Comparison of ENCODE assay signal across 10 mouse cellular contexts in genomic region chrX:60592598-60592997, GRCm38 (mm10). TPM values are rescaled to one million over a fixed set of nuclear protein-coding genes. Genes with fewer than 3 reads are reported as not detected.
DNase-seq lines count a peak whose midpoint lies in the region; ATAC-seq and TF ChIP-seq lines count a peak whose summit lies in the region.
"Had no signal": no experiment of that assay in that cellular context is flagged by ENCODE, and none has a peak within 500 bp of the region (broad histone marks: within the 10 kb centered on the region; RNA-seq: fewer than 3 reads in every experiment).

Atp11c (minus strand) TSS chrX:60592698.

- TF ChIP-seq EP300 in heart, adult 2 months (IDR thresholded peaks at IDR 0.05; ENCODE audit: insufficient read depth, low read depth, low read length), result no peak

- H3K4me1 ChIP-seq in forebrain, embryonic 10.5 days, result no peaks in the 10 kb centered on the region
- no peaks in the 10 kb centered on the region for H3K4me1 ChIP-seq in forebrain, postnatal 0 days (ENCODE audit: insufficient read depth)
- H3K4me1 ChIP-seq in heart, adult 2 months (ENCODE audit: control insufficient read depth, insufficient read depth, low read length), result no peaks in the 10 kb centered on the region
- H3K4me1 ChIP-seq: megakaryocyte, embryonic 14.5 days had no signal

- TF ChIP-seq POLR2A in heart, adult 2 months (IDR thresholded peaks at IDR 0.05; ENCODE audit: insufficient read depth, low read depth, low read length), result no peak

- no peak within 1 kb of the TSS for H3K4me3 ChIP-seq in forebrain, embryonic 10.5 days
- H3K4me3 ChIP-seq in forebrain, postnatal 0 days (ENCODE audit: low read depth, low read length), result no peak within 1 kb of the TSS
- H3K4me3 ChIP-seq in heart, adult 2 months, result no peak within 1 kb of the TSS
- H3K4me3 ChIP-seq: megakaryocyte, embryonic 14.5 days had no signal

- ATAC-seq in forebrain, postnatal 0 days, result no peak
- ATAC-seq in inflammation-experienced regulatory T-cells, adult 6 months, result no peak

- no peaks in the 10 kb centered on the region for H3K9me3 ChIP-seq in forebrain, embryonic 10.5 days
- H3K9me3 ChIP-seq in forebrain, postnatal 0 days (ENCODE audit: low read length), result no peaks in the 10 kb centered on the region
- H3K9me3 ChIP-seq: megakaryocyte, embryonic 14.5 days had no signal

- no peak within 1 kb of the TSS for H3K27ac ChIP-seq in forebrain, embryonic 10.5 days
- H3K27ac ChIP-seq in forebrain, postnatal 0 days (ENCODE audit: low read depth, low read length), result no peak within 1 kb of the TSS
- H3K27ac ChIP-seq in heart, adult 2 months, result no peak within 1 kb of the TSS

- H3K36me3 ChIP-seq in forebrain, embryonic 10.5 days (replicated peaks), result no peaks in the 10 kb centered on the region
- H3K36me3 ChIP-seq in forebrain, postnatal 0 days (ENCODE audit: insufficient read depth), result no peaks in the 10 kb centered on the region
- H3K36me3 ChIP-seq in heart, adult 2 months (ENCODE audit: control insufficient read depth, insufficient read depth, low read length), result no peaks in the 10 kb centered on the region

- DNase-seq in forebrain, embryonic 10.5 days (ENCODE audit: extremely low spot score, low spot score), result no peak
- no peak for DNase-seq in forebrain, postnatal 0 days
- no peak for DNase-seq in thymus, postnatal 0 days (ENCODE audit: low spot score)
- no peak for DNase-seq in thymus, postnatal 36 days
- no peak for DNase-seq in embryo, embryonic 11 days
- DNase-seq in heart, adult 2 months, result no peak
- no peak for DNase-seq in embryo, embryonic 10.5 days (ENCODE audit: low spot score)
- DNase-seq: cerebellum, adult 11 months had no signal

- TF ChIP-seq CTCF in forebrain, postnatal 0 days (IDR thresholded peaks at IDR 0.05; ENCODE audit: low read depth), result no peak
- no peak for TF ChIP-seq CTCF in heart, adult 2 months (IDR thresholded peaks at IDR 0.05)

- H3K79me2 ChIP-seq in heart, adult 2 months (replicated peaks; ENCODE audit: control insufficient read depth, insufficient read depth, low read length), result no peaks in the 10 kb centered on the region

- H3K9ac ChIP-seq in forebrain, postnatal 0 days, result no peak within 1 kb of the TSS
- no peak within 1 kb of the TSS for H3K9ac ChIP-seq in heart, adult 2 months (ENCODE audit: low read depth, low read length)

- intact Hi-C loops in heart, adult 2 months (cut with DNase I), result no loop called here

- no peaks in the 10 kb centered on the region for H3K27me3 ChIP-seq in forebrain, embryonic 10.5 days (ENCODE audit: poor library complexity, severe bottlenecking)
- H3K27me3 ChIP-seq in forebrain, postnatal 0 days (ENCODE audit: insufficient read depth, low read length), result no peaks in the 10 kb centered on the region
- no peaks in the 10 kb centered on the region for H3K27me3 ChIP-seq in heart, adult 2 months (ENCODE audit: control insufficient read depth, insufficient read depth, low read length)
- H3K27me3 ChIP-seq: megakaryocyte, embryonic 14.5 days had no signal

- 91% methylated on average over 2 of the region's 2 CpGs for WGBS in forebrain, embryonic 10.5 days
- 81% methylated on average over 2 of the region's 2 CpGs for WGBS in forebrain, postnatal 0 days
- 71% methylated on average over 2 of the region's 2 CpGs for WGBS in heart, adult 2 months

- no peak within 1 kb of the TSS for H3K4me2 ChIP-seq in forebrain, postnatal 0 days (ENCODE audit: low read depth)

RNA-seq across cellular contexts. Expression of gene Atp11c, which starts in this region (rescaled TPM):
- 15.3 and 16.1 TPM in 2 replicates for polyA plus RNA-seq in forebrain, embryonic 10.5 days (2016; fragmentation: Nextera tagmentation; extraction: Ambion mirVana)
- 20.9 and 28.0 TPM in 2 replicates for total RNA-seq in forebrain, postnatal 0 days (2014; rRNA removed)
- 5.2 and 6.8 TPM in 2 replicates for polyA plus RNA-seq in forebrain, postnatal 0 days (2015; fragmentation: Nextera tagmentation; extraction: Ambion mirVana)
- 10.8 and 11.6 TPM in 2 replicates for polyA plus RNA-seq in thymus, postnatal 0 days (2015; fragmentation: Nextera tagmentation; extraction: Ambion mirVana)
- polyA plus RNA-seq in inflammation-experienced regulatory T-cells, adult 6 months (2017; shearing (Covaris generic)), result 10 to 100 TPM in 2 of 3 experiments, 1 to 10 TPM in 1; 8.3 to 11.1 (median 10.3) TPM
- total RNA-seq in heart, adult 2 months (2021), result 1 to 10 TPM; 5.8 to 6.3 TPM
- 3.6 and 6.6 TPM in 2 replicates for polyA plus RNA-seq in heart, adult 2 months (2012; rRNA removed)
